Mouse (Mus musculus): Measurements from ENCODE around the gene Enpp5. TPM values are rescaled to one million over a fixed set of nuclear protein-coding genes. Genes with fewer than 3 reads are reported as not detected.

Gene Enpp5
- polyA plus RNA-seq, 1 experiment: 12.4 TPM

GRCm38 (mm10) chr17:44042301-44042700 is 36.3 kb upstream of the Enpp5 start:
- TF ChIP-seq POLR2A (IDR thresholded peaks at IDR 0.05; ENCODE audit: control insufficient read depth, extremely low read depth, insufficient read depth, low read length, poor library complexity): no peak
- TF ChIP-seq CTCF (IDR thresholded peaks at IDR 0.05; ENCODE audit: borderline replicate concordance, control insufficient read depth, extremely low read depth, insufficient read depth, low read length, poor library complexity): no peak
- DNase-seq: no peak

GRCm38 (mm10) chr17:44042861-44043260 is 35.8 kb upstream of the Enpp5 start:
- no peak for TF ChIP-seq POLR2A (IDR thresholded peaks at IDR 0.05; ENCODE audit: control insufficient read depth, extremely low read depth, insufficient read depth, low read length, poor library complexity)
- no peak for TF ChIP-seq CTCF (IDR thresholded peaks at IDR 0.05; ENCODE audit: borderline replicate concordance, control insufficient read depth, extremely low read depth, insufficient read depth, low read length, poor library complexity)
- H3K36me3 ChIP-seq (ENCODE audit: control insufficient read depth, insufficient read depth, low read length): no peaks in the 10 kb centered on the region
- no peaks in the 10 kb centered on the region for H3K4me1 ChIP-seq (replicated peaks; ENCODE audit: control insufficient read depth, insufficient read depth, low read length)
- WGBS: 87% methylated on average over 8 of the region's 8 CpGs
- H3K4me3 ChIP-seq (ENCODE audit: control insufficient read depth, insufficient read depth, low read length): no peak overlapping the region
- no peak overlapping the region for H3K27ac ChIP-seq (ENCODE audit: control insufficient read depth, insufficient read depth, low read length)
- no peaks in the 10 kb centered on the region; the same call in 1 of the 2 replicates for H3K27me3 ChIP-seq (ENCODE audit: control insufficient read depth, insufficient read depth, low read length)
- no peak for DNase-seq

More at GRCm38 (mm10) chr17:44042301-44042700, 36.3 kb upstream of the Enpp5 start:
- H3K36me3 ChIP-seq (ENCODE audit: control insufficient read depth, insufficient read depth, low read length): no peaks in the 10 kb centered on the region
- no peak overlapping the region for H3K4me3 ChIP-seq (ENCODE audit: control insufficient read depth, insufficient read depth, low read length)
- no peaks in the 10 kb centered on the region for H3K4me1 ChIP-seq (replicated peaks; ENCODE audit: control insufficient read depth, insufficient read depth, low read length)
- H3K27ac ChIP-seq (ENCODE audit: control insufficient read depth, insufficient read depth, low read length): no peak overlapping the region
- H3K27me3 ChIP-seq (ENCODE audit: control insufficient read depth, insufficient read depth, low read length): no peaks in the 10 kb centered on the region; the same call in 1 of the 2 replicates
- 93% methylated on average over 2 of the region's 2 CpGs for WGBS

- no peaks in the 10 kb centered on the region for H3K36me3 ChIP-seq (ENCODE audit: control insufficient read depth, insufficient read depth, low read length)
- no peak for TF ChIP-seq CTCF (IDR thresholded peaks at IDR 0.05; ENCODE audit: borderline replicate concordance, control insufficient read depth, extremely low read depth, insufficient read depth, low read length, poor library complexity)
- TF ChIP-seq POLR2A (IDR thresholded peaks at IDR 0.05; ENCODE audit: control insufficient read depth, extremely low read depth, insufficient read depth, low read length, poor library complexity): no peak
- no peak overlapping the region for H3K27ac ChIP-seq (ENCODE audit: control insufficient read depth, insufficient read depth, low read length)
- DNase-seq: no peak
- H3K4me1 ChIP-seq (replicated peaks; ENCODE audit: control insufficient read depth, insufficient read depth, low read length): no peaks in the 10 kb centered on the region
- no peaks in the 10 kb centered on the region for H3K27me3 ChIP-seq (ENCODE audit: control insufficient read depth, insufficient read depth, low read length)
- no peak overlapping the region for H3K4me3 ChIP-seq (ENCODE audit: control insufficient read depth, insufficient read depth, low read length)
- WGBS: 12% methylated on average over 4 of the region's 4 CpGs
Measured at GRCm38 (mm10) chr17:44053427-44053826, 25.2 kb upstream of the Enpp5 start.

GRCm38 (mm10) chr17:44057123-44057522 is 21.5 kb upstream of the Enpp5 start:
- TF ChIP-seq POLR2A (IDR thresholded peaks at IDR 0.05; ENCODE audit: control insufficient read depth, extremely low read depth, insufficient read depth, low read length, poor library complexity): no peak
- no peak for TF ChIP-seq CTCF (IDR thresholded peaks at IDR 0.05; ENCODE audit: borderline replicate concordance, control insufficient read depth, extremely low read depth, insufficient read depth, low read length, poor library complexity)
- H3K4me1 ChIP-seq (replicated peaks; ENCODE audit: control insufficient read depth, insufficient read depth, low read length): no peaks in the 10 kb centered on the region
- H3K36me3 ChIP-seq (ENCODE audit: control insufficient read depth, insufficient read depth, low read length): no peaks in the 10 kb centered on the region
- no peaks in the 10 kb centered on the region for H3K27me3 ChIP-seq (ENCODE audit: control insufficient read depth, insufficient read depth, low read length)
- no peak overlapping the region for H3K27ac ChIP-seq (ENCODE audit: control insufficient read depth, insufficient read depth, low read length)
- no peak overlapping the region for H3K4me3 ChIP-seq (ENCODE audit: control insufficient read depth, insufficient read depth, low read length)
- 98% methylated on average over 1 of the region's 1 CpGs for WGBS
- no peak for DNase-seq

GRCm38 (mm10) chr17:44058145-44058544 is 20.5 kb upstream of the Enpp5 start:
- TF ChIP-seq POLR2A (IDR thresholded peaks at IDR 0.05; ENCODE audit: control insufficient read depth, extremely low read depth, insufficient read depth, low read length, poor library complexity) (no peak), CTCF (IDR thresholded peaks at IDR 0.05; ENCODE audit: borderline replicate concordance, control insufficient read depth, extremely low read depth, insufficient read depth, low read length, poor library complexity) (no peak)
- Histone ChIP-seq H3K4me3 (ENCODE audit: control insufficient read depth, insufficient read depth, low read length) (no peak overlapping the region), H3K27ac (ENCODE audit: control insufficient read depth, insufficient read depth, low read length) (no peak overlapping the region), H3K36me3 (ENCODE audit: control insufficient read depth, insufficient read depth, low read length) (no peaks in the 10 kb centered on the region), H3K27me3 (ENCODE audit: control insufficient read depth, insufficient read depth, low read length) (no peaks in the 10 kb centered on the region), H3K4me1 (replicated peaks; ENCODE audit: control insufficient read depth, insufficient read depth, low read length) (no peaks in the 10 kb centered on the region)
- no peak for DNase-seq

GRCm38 (mm10) chr17:44060781-44061180 is 17.8 kb upstream of the Enpp5 start:
- TF ChIP-seq CTCF (IDR thresholded peaks at IDR 0.05; ENCODE audit: borderline replicate concordance, control insufficient read depth, extremely low read depth, insufficient read depth, low read length, poor library complexity) (no peak), POLR2A (IDR thresholded peaks at IDR 0.05; ENCODE audit: control insufficient read depth, extremely low read depth, insufficient read depth, low read length, poor library complexity) (no peak)
- 100% methylated on average over 1 of the region's 1 CpGs for WGBS
- H3K4me1 ChIP-seq (replicated peaks; ENCODE audit: control insufficient read depth, insufficient read depth, low read length): no peaks in the 10 kb centered on the region
- no peak for DNase-seq
- no peak overlapping the region for H3K4me3 ChIP-seq (ENCODE audit: control insufficient read depth, insufficient read depth, low read length)
- no peaks in the 10 kb centered on the region for H3K36me3 ChIP-seq (ENCODE audit: control insufficient read depth, insufficient read depth, low read length)
- no peaks in the 10 kb centered on the region for H3K27me3 ChIP-seq (ENCODE audit: control insufficient read depth, insufficient read depth, low read length)
- H3K27ac ChIP-seq (ENCODE audit: control insufficient read depth, insufficient read depth, low read length): no peak overlapping the region

GRCm38 (mm10) chr17:44061289-44061890 is 17.2 kb upstream of the Enpp5 start:
- WGBS: 89% methylated on average over 5 of the region's 5 CpGs
- no peak overlapping the region for H3K4me3 ChIP-seq (ENCODE audit: control insufficient read depth, insufficient read depth, low read length)
- no peak for DNase-seq
- H3K4me1 ChIP-seq (replicated peaks; ENCODE audit: control insufficient read depth, insufficient read depth, low read length): no peaks in the 10 kb centered on the region
- no peak overlapping the region for H3K27ac ChIP-seq (ENCODE audit: control insufficient read depth, insufficient read depth, low read length)
- H3K27me3 ChIP-seq (ENCODE audit: control insufficient read depth, insufficient read depth, low read length): no peaks in the 10 kb centered on the region
- no peak for TF ChIP-seq POLR2A (IDR thresholded peaks at IDR 0.05; ENCODE audit: control insufficient read depth, extremely low read depth, insufficient read depth, low read length, poor library complexity)
- TF ChIP-seq CTCF (IDR thresholded peaks at IDR 0.05; ENCODE audit: borderline replicate concordance, control insufficient read depth, extremely low read depth, insufficient read depth, low read length, poor library complexity): no peak
- no peaks in the 10 kb centered on the region for H3K36me3 ChIP-seq (ENCODE audit: control insufficient read depth, insufficient read depth, low read length)

All from thymus, adult 2 months (tissue).